Mouse (Mus musculus): ENCODE results near the gene Prkn. TPM values are rescaled to one million over a fixed set of nuclear protein-coding genes. Genes with fewer than 3 reads are reported as not detected.

Prkn gene
- total and polyA plus RNA-seq, 2 experiments from 2014 or later, result 9.0 to 9.4 TPM

DNA sequence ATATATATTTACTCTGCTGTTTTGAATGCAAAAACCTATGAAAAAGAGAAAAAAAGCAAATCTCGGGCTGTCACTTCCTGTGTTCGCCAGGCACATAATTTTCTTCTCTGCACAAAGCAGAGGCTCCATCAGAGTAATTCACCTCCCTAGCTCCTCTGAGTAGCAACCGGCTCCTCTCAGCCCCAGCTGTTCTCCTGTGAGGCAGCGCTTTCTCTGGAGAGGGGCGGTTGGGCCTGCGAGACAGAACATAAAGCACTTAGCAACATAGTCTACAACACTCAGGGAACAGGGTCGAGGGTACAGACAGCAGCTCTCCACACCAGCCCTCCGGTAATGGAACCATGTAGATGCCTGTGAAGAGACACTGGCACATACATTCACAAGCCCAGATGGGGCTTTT is 247.6 kb downstream of the Prkn start:
- Histone ChIP-seq H3K4me3 (ENCODE audit: low read depth, low read length) (no peak overlapping the region), H3K9ac (replicated peaks; ENCODE audit: low read length, poor library complexity, severe bottlenecking) (0 out of 2 replicates have a peak overlapping the region, but pooled peaks have one; percentile 25), H3K27me3 (ENCODE audit: insufficient read depth, low read length) (no peaks in the 10 kb centered on the region), H3K36me3 (ENCODE audit: insufficient read depth, low read length) (no peaks in the 10 kb centered on the region), H3K4me2 (ENCODE audit: low read depth, low read length, poor library complexity, severe bottlenecking) (no peak overlapping the region), H3K27ac (ENCODE audit: low read depth, low read length) (peak overlapping the region; percentile 55), H3K4me1 (ENCODE audit: insufficient read depth, low read length) (0 out of 2 replicates have a peak, but pooled peaks cover 4% of the 10 kb centered on the region), H3K9me3 (ENCODE audit: low read length) (no peaks in the 10 kb centered on the region)
- TF ChIP-seq CTCF (IDR thresholded peaks at IDR 0.05), result no peak
- 30% methylated on average over 8 of the region's 8 CpGs for WGBS
- no peak for ATAC-seq (ENCODE audit: low FRiP score)
- DNase-seq (ENCODE audit: low spot score), result peak; percentile 21

DNA sequence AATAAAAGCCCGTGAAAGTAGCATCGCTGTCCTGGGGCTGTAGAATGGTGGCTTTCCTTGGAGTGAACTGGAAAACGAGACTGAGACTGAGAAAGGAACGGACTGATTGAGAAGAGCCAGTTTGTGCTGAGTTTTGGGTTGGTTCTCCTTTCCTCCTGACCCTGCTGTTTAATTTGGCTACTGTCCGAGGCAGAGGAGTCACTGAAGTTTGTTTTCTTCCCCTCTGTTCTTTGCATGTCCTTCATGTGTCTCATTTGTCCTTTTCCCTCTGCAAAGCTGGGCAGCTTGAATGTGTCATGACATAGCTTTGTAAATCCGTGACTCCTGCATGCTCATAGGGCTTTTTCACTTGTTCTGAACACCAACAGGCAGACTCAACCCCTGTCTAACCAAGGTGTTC is 249.2 kb downstream of the Prkn start:
- 84% methylated on average over 6 of the region's 6 CpGs for WGBS
- ATAC-seq (ENCODE audit: low FRiP score) (no peak), DNase-seq (ENCODE audit: low spot score) (no peak)
- H3K36me3 ChIP-seq (ENCODE audit: insufficient read depth, low read length), result no peaks in the 10 kb centered on the region
- no peaks in the 10 kb centered on the region for H3K9me3 ChIP-seq (ENCODE audit: low read length)
- no peaks in the 10 kb centered on the region for H3K27me3 ChIP-seq (ENCODE audit: insufficient read depth, low read length)
- H3K27ac ChIP-seq (ENCODE audit: low read depth, low read length), result no peak overlapping the region
- TF ChIP-seq CTCF (IDR thresholded peaks at IDR 0.05), result no peak
- H3K4me1 ChIP-seq (ENCODE audit: insufficient read depth, low read length), result 0 out of 2 replicates have a peak, but pooled peaks cover 4% of the 10 kb centered on the region
- H3K9ac ChIP-seq (replicated peaks; ENCODE audit: low read length, poor library complexity, severe bottlenecking), result no peak overlapping the region
- H3K4me3 ChIP-seq (ENCODE audit: low read depth, low read length), result no peak overlapping the region
- no peak overlapping the region for H3K4me2 ChIP-seq (ENCODE audit: low read depth, low read length, poor library complexity, severe bottlenecking)

DNA sequence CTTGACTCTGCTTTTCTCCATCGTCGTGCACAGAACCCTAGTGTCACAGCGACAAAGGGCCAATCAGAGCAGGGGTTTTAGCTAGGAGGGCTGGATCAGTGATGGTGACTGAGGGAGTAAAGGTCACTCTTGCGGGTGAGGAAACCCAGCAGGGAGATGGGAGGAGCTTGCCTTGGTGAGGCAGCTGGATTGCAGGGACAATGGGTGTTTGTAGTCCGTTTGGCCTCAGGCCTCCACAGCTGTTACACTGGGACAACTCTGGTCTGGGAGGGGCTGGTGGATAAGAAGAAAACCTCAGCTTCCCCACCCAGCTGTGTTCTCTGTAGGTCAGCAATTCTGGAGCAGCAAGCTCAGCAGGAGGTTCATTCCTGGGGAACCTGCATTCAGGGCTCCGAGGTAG is 252.7 kb downstream of the Prkn start:
- H3K4me3 ChIP-seq (ENCODE audit: low read depth, low read length), result no peak overlapping the region
- WGBS, result 22% methylated on average over 6 of the region's 6 CpGs
- no peaks in the 10 kb centered on the region for H3K36me3 ChIP-seq (ENCODE audit: insufficient read depth, low read length)
- no peak for TF ChIP-seq CTCF (IDR thresholded peaks at IDR 0.05)
- H3K4me2 ChIP-seq (ENCODE audit: low read depth, low read length, poor library complexity, severe bottlenecking), result no peak overlapping the region
- no peak for DNase-seq (ENCODE audit: low spot score)
- no peak overlapping the region for H3K9ac ChIP-seq (replicated peaks; ENCODE audit: low read length, poor library complexity, severe bottlenecking)
- H3K9me3 ChIP-seq (ENCODE audit: low read length), result peaks cover 5% of the 10 kb centered on the region
- ATAC-seq (ENCODE audit: low FRiP score), result no peak
- no peaks in the 10 kb centered on the region for H3K27me3 ChIP-seq (ENCODE audit: insufficient read depth, low read length)
- H3K27ac ChIP-seq (ENCODE audit: low read depth, low read length), result no peak overlapping the region
- H3K4me1 ChIP-seq (ENCODE audit: insufficient read depth, low read length), result 0 out of 2 replicates have a peak, but pooled peaks cover 2% of the 10 kb centered on the region

DNA sequence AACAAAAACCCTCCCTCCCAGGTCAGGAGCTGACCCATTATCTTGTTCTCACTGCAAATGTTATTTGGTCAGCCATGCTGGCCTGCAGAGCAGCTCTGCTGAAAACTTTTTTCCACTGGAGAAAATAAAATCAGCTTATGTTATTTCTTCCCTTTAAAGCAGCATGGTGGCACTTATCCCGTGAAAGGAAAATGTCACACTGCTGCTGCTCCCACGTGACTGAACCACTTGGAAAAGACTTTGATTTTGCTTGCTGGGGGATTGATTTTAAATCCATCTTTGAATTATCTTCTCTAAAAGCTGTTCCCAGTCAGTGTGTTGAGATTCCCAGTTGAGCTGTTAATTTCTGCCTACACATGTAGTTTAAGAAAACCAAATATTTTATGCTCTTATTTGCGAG is 253.1 kb downstream of the Prkn start:
- H3K4me1 ChIP-seq (ENCODE audit: insufficient read depth, low read length), result no peaks in the 10 kb centered on the region
- no peak for TF ChIP-seq CTCF (IDR thresholded peaks at IDR 0.05)
- no peak overlapping the region for H3K4me2 ChIP-seq (ENCODE audit: low read depth, low read length, poor library complexity, severe bottlenecking)
- peaks cover 5% of the 10 kb centered on the region for H3K9me3 ChIP-seq (ENCODE audit: low read length)
- H3K4me3 ChIP-seq (ENCODE audit: low read depth, low read length), result no peak overlapping the region
- no peak for ATAC-seq (ENCODE audit: low FRiP score)
- no peak overlapping the region for H3K27ac ChIP-seq (ENCODE audit: low read depth, low read length)
- no peaks in the 10 kb centered on the region for H3K27me3 ChIP-seq (ENCODE audit: insufficient read depth, low read length)
- H3K9ac ChIP-seq (replicated peaks; ENCODE audit: low read length, poor library complexity, severe bottlenecking), result no peak overlapping the region
- 29% methylated on average over 3 of the region's 3 CpGs for WGBS
- H3K36me3 ChIP-seq (ENCODE audit: insufficient read depth, low read length), result no peaks in the 10 kb centered on the region
- no peak for DNase-seq (ENCODE audit: low spot score)

DNA sequence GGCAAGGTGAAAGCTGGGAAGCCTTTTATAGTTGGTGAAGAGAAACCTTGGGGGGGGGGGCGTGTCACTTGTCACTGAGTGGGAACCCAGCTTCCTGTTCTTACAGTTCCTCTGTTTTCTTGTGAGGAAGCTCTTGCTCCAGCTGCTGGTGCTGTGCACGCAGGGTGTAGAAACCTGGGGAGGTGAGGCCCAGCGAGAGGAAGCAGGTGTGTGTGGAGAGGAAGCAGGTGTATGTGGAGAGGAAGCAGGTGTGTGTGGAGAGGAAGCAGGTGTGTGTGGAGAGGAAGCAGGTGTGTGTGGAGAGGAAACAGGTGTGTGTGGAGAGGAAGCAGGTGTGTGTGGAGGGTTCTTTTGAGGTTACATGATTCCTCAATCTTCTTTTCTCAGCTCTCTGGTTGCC is 266.8 kb downstream of the Prkn start:
- no peak for ATAC-seq (ENCODE audit: low FRiP score)
- WGBS, result 85% methylated on average over 3 of the region's 3 CpGs
- no peak for TF ChIP-seq CTCF (IDR thresholded peaks at IDR 0.05)
- Histone ChIP-seq H3K4me2 (ENCODE audit: low read depth, low read length, poor library complexity, severe bottlenecking) (no peak overlapping the region), H3K36me3 (ENCODE audit: insufficient read depth, low read length) (no peaks in the 10 kb centered on the region), H3K27me3 (ENCODE audit: insufficient read depth, low read length) (no peaks in the 10 kb centered on the region), H3K9ac (replicated peaks; ENCODE audit: low read length, poor library complexity, severe bottlenecking) (no peak overlapping the region), H3K4me3 (ENCODE audit: low read depth, low read length) (no peak overlapping the region), H3K27ac (ENCODE audit: low read depth, low read length) (no peak overlapping the region), H3K9me3 (ENCODE audit: low read length) (no peaks in the 10 kb centered on the region), H3K4me1 (ENCODE audit: insufficient read depth, low read length) (no peaks in the 10 kb centered on the region)
- DNase-seq (ENCODE audit: low spot score), result no peak

DNA sequence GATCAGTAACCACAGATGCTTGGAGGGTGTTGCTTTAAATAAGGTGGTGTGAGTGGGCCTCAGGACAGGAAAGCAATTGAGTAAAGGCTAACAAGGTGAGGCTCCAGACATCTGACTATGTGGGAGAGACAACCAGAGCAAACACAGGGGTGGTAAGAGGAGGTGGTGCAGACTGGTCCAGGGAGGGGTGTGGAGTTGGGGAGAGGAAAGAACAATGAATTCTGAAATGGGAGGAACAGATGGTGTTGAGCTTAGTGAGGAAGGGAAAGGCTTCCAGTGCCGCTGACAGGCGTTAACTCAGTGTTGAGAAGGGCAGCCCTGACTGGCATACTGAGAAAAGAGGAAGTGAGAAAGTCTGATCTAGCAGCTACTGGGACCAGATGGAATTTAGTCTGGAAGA is 267.7 kb downstream of the Prkn start:
- Histone ChIP-seq H3K4me1 (ENCODE audit: insufficient read depth, low read length) (no peaks in the 10 kb centered on the region), H3K4me2 (ENCODE audit: low read depth, low read length, poor library complexity, severe bottlenecking) (no peak overlapping the region), H3K9me3 (ENCODE audit: low read length) (no peaks in the 10 kb centered on the region), H3K27me3 (ENCODE audit: insufficient read depth, low read length) (no peaks in the 10 kb centered on the region), H3K9ac (replicated peaks; ENCODE audit: low read length, poor library complexity, severe bottlenecking) (no peak overlapping the region), H3K4me3 (ENCODE audit: low read depth, low read length) (no peak overlapping the region), H3K27ac (ENCODE audit: low read depth, low read length) (no peak overlapping the region), H3K36me3 (ENCODE audit: insufficient read depth, low read length) (no peaks in the 10 kb centered on the region)
- no peak for TF ChIP-seq CTCF (IDR thresholded peaks at IDR 0.05)
- DNase-seq (ENCODE audit: low spot score) (no peak), ATAC-seq (ENCODE audit: low FRiP score) (no peak)
- WGBS, result 42% methylated on average over 2 of the region's 2 CpGs
